26 mouse cellular contexts compared by ENCODE assay signal in the genomic region with DNA sequence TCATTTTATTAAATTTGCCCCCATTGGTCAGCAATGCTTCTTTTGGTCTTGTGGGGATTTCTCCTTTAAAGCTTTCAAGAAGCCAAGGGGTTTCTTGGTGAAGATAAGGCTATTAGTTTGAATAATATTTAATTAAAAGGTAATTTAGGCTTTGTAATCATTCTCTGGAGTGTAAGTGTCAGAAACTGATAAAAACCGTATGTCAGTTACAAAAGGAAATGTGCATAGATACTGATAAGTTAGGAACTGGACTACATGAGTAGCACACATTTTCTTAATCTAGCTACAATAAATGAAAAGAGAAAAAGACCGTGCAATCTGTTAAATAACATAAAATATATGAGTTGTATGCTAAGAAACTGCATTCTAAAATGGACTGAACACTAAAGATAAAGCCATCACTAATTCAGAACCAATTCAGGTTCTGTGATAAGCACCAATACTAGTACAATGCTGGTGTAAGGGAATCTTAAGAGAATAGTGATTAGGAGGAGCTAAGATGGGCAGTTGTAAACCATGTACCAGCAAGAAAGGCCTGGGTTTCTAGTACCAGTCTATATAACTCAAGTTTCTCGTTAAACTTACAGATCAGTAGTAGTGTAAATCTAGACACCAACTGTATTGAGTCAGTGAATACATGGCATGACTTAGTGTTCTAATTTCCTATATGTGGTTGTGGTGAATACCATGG.
A peak's percentile ranks its signal among the peaks of the same experiment; 100 is the strongest.
DNase-seq lines count a peak whose midpoint lies in the region; ATAC-seq and TF ChIP-seq lines count a peak whose summit lies in the region.
"Had no signal": no experiment of that assay in that cellular context is flagged by ENCODE, and none has a peak within 500 bp of the region (broad histone marks: within the 10 kb centered on the region; RNA-seq: fewer than 3 reads in every experiment).

No protein-coding gene starts in this region.

- peak overlapping the region; percentile 66 for H3K9ac ChIP-seq in MEL (ENCODE audit: control insufficient read depth, low read depth, low read length, poor library complexity, severe bottlenecking)
- no peak overlapping the region for H3K9ac ChIP-seq in liver, embryonic 14.5 days (replicated peaks)
- H3K9ac ChIP-seq: embryonic facial prominence, embryonic 15.5 days; heart, embryonic 12.5 days; hindbrain, embryonic 15.5 days; limb, embryonic 15.5 days; lung, embryonic 15.5 days; midbrain, embryonic 12.5 days had no signal

- intact Hi-C loops in heart, postnatal 10 days (cut with DNase I) = no loop called here

- TF ChIP-seq EP300 in MEL (IDR thresholded peaks at IDR 0.05; ENCODE audit: low read depth in 1 of 2, low read length in 2 of 2) = peak; percentile 100
- TF ChIP-seq EP300 in liver, embryonic 14.5 days (IDR thresholded peaks at IDR 0.05; ENCODE audit: low read depth) = peak; percentile 92

- peaks cover 8 to 41% of the 10 kb centered on the region in 2 experiments for H3K4me1 ChIP-seq in MEL (ENCODE audit: control insufficient read depth in 1 of 2, insufficient read depth in 2 of 2, low read length in 2 of 2)
- peaks cover 17 to 22% of the 10 kb centered on the region in 2 experiments for H3K4me1 ChIP-seq in liver, embryonic 14.5 days (replicated peaks; ENCODE audit: control insufficient read depth in 2 of 2, insufficient read depth in 2 of 2, low read length in 1 of 2)
- H3K4me1 ChIP-seq: embryonic facial prominence, embryonic 10.5 days; embryonic facial prominence, embryonic 15.5 days; heart, embryonic 12.5 days; hindbrain, embryonic 15.5 days; limb, embryonic 10.5 days; limb, embryonic 15.5 days; lung, embryonic 15.5 days; midbrain, embryonic 12.5 days had no signal

- WGBS in liver, embryonic 14.5 days (ENCODE audit: insufficient replicate concordance) = 22% methylated on average over 3 of the region's 3 CpGs

- H3K4me2 ChIP-seq in liver, embryonic 14.5 days (ENCODE audit: low read depth) = peak overlapping the region; percentile 39
- H3K4me2 ChIP-seq: embryonic facial prominence, embryonic 15.5 days; heart, embryonic 12.5 days; hindbrain, embryonic 15.5 days; limb, embryonic 15.5 days; lung, embryonic 15.5 days; midbrain, embryonic 12.5 days had no signal

- TF ChIP-seq RAD21 in MEL (IDR thresholded peaks at IDR 0.05; ENCODE audit: low read depth, low read length) = peak; percentile 4; the same call in 1 of the 2 replicates

- no peak for TF ChIP-seq CTCF in MEL (IDR thresholded peaks at IDR 0.05 in 2 of 3, conservative IDR thresholded peaks at IDR 0.05 in 1 of 3; ENCODE audit: control insufficient read depth in 1 of 3, insufficient read depth in 1 of 3, low read depth in 2 of 3, low read length in 3 of 3, poor library complexity in 1 of 3, severe bottlenecking in 1 of 3)
- TF ChIP-seq CTCF in liver, embryonic 14.5 days (IDR thresholded peaks at IDR 0.05; ENCODE audit: low read depth) = no peak

- peak overlapping the region; percentile 99 for H3K27ac ChIP-seq in MEL (ENCODE audit: control insufficient read depth, low read depth, low read length)
- H3K27ac ChIP-seq in liver, embryonic 14.5 days = peak overlapping the region; percentile 76
- H3K27ac ChIP-seq: embryonic facial prominence, embryonic 10.5 days; embryonic facial prominence, embryonic 15.5 days; heart, adult 2 months; hindbrain, embryonic 15.5 days; limb, embryonic 10.5 days; limb, embryonic 15.5 days; lung, embryonic 15.5 days; midbrain, embryonic 12.5 days had no signal

- peak; percentile 79 for ATAC-seq in liver, embryonic 14.5 days (ENCODE audit: insufficient read depth)
- peak; percentile 88 for ATAC-seq in megakaryocyte-erythroid progenitor cell, adult 5-6 weeks (replicated peaks; ENCODE audit: low FRiP score, low TSS enrichment, poor library complexity, severe bottlenecking)
- ATAC-seq: forebrain, embryonic 14.5 days; inflammation-experienced regulatory T-cells, adult 6 months had no signal

- H3K9me3 ChIP-seq in MEL (replicated peaks; ENCODE audit: insufficient read depth, low read length) = no peaks in the 10 kb centered on the region
- H3K9me3 ChIP-seq in liver, embryonic 14.5 days (ENCODE audit: control insufficient read depth, low read length) = no peaks in the 10 kb centered on the region
- H3K9me3 ChIP-seq: embryonic facial prominence, embryonic 10.5 days; embryonic facial prominence, embryonic 15.5 days; heart, embryonic 12.5 days; hindbrain, embryonic 15.5 days; limb, embryonic 10.5 days; limb, embryonic 15.5 days; lung, embryonic 15.5 days; midbrain, embryonic 12.5 days had no signal

- peak; percentile 88 for DNase-seq in MEL (ENCODE audit: low read depth, low spot score)
- peak; percentile 57 for DNase-seq in c-Kit-positive CD71-positive TER-119-positive erythroid progenitor cells, embryonic 14.5 days (ENCODE audit: low spot score)
- DNase-seq in liver, embryonic 14.5 days (ENCODE audit: low read depth in 3 of 3, low spot score in 3 of 3) = peak in 2 of 3 experiments; percentile 48 to 51
- DNase-seq in heart, postnatal 10 days = no peak
- no peak for DNase-seq in adrenal gland, postnatal 10 days
- no peak for DNase-seq in heart, adult 11 months
- DNase-seq: cerebellum, adult 18-20 months; cerebellum, postnatal 14 days; gastrocnemius, postnatal 36 days; heart, adult 2 months; kidney, adult 11 months; kidney, postnatal 14 days; layer of hippocampus, adult 9-11 months; thymus, postnatal 14 days had no signal

- no peaks in the 10 kb centered on the region for H3K27me3 ChIP-seq in MEL (ENCODE audit: control insufficient read depth in 1 of 2, insufficient read depth in 2 of 2, low read length in 2 of 2)
- H3K27me3 ChIP-seq in liver, embryonic 14.5 days (ENCODE audit: control insufficient read depth, insufficient read depth, low read length) = no peaks in the 10 kb centered on the region
- H3K27me3 ChIP-seq: CH12.LX; embryonic facial prominence, embryonic 15.5 days; heart, embryonic 12.5 days; hindbrain, embryonic 15.5 days; limb, embryonic 15.5 days; lung, embryonic 15.5 days; midbrain, embryonic 12.5 days had no signal

- H3K4me3 ChIP-seq in MEL (ENCODE audit: control insufficient read depth in 1 of 2, insufficient read depth in 1 of 2, low read depth in 2 of 2, low read length in 2 of 2) = peak overlapping the region in 1 of 2 experiments; percentile 8; a peak in 2 of 4 replicates
- H3K4me3 ChIP-seq in liver, embryonic 14.5 days (ENCODE audit: insufficient read depth in 1 of 2, low read depth in 2 of 2, low read length in 2 of 2) = no peak overlapping the region
- H3K4me3 ChIP-seq: embryonic facial prominence, embryonic 10.5 days; embryonic facial prominence, embryonic 15.5 days; heart, adult 2 months; heart, embryonic 12.5 days; hindbrain, embryonic 15.5 days; limb, embryonic 10.5 days; limb, embryonic 15.5 days; lung, embryonic 15.5 days; midbrain, embryonic 12.5 days had no signal

- TF ChIP-seq POLR2A in MEL (IDR thresholded peaks at IDR 0.05; ENCODE audit: control insufficient read depth in 1 of 2, insufficient read depth in 1 of 2, low read depth in 1 of 2, low read length in 2 of 2, poor library complexity in 1 of 2) = no peak

- no peaks in the 10 kb centered on the region for H3K79me2 ChIP-seq in MEL (ENCODE audit: control insufficient read depth, insufficient read depth, low read length, poor library complexity)

- H3K36me3 ChIP-seq in MEL (ENCODE audit: control insufficient read depth in 1 of 2, insufficient read depth in 2 of 2, low read length in 2 of 2) = peaks cover 0 to 41% of the 10 kb centered on the region in 2 experiments; a peak in 2 of 4 replicates
- no peaks in the 10 kb centered on the region for H3K36me3 ChIP-seq in liver, embryonic 14.5 days (replicated peaks; ENCODE audit: control insufficient read depth, insufficient read depth, low read depth)
- H3K36me3 ChIP-seq: embryonic facial prominence, embryonic 10.5 days; embryonic facial prominence, embryonic 15.5 days; heart, embryonic 12.5 days; hindbrain, embryonic 15.5 days; limb, embryonic 10.5 days; limb, embryonic 15.5 days; lung, embryonic 15.5 days; midbrain, embryonic 12.5 days had no signal

TF ChIP-seq in MEL, 35 proteins besides CTCF, POLR2A, EP300 and RAD21 (continues in another document):
- TF ChIP-seq USF1 (IDR thresholded peaks at IDR 0.05; ENCODE audit: low read depth, low read length) (no peak), MYC (IDR thresholded peaks at IDR 0.05; ENCODE audit: low read depth, low read length) (peak; percentile 87), UBTF (IDR thresholded peaks at IDR 0.05; ENCODE audit: borderline replicate concordance, insufficient read depth, low read depth, low read length) (no peak), MEF2A (IDR thresholded peaks at IDR 0.05; ENCODE audit: extremely low read depth, insufficient replicate concordance, low read depth, low read length, poor library complexity, severe bottlenecking) (no peak), MAFK (IDR thresholded peaks at IDR 0.05; ENCODE audit: borderline replicate concordance, low read depth, low read length) (no peak; the same call in 1 of the 2 replicates), HCFC1 (IDR thresholded peaks at IDR 0.05; ENCODE audit: low read depth, low read length) (no peak), MYB (IDR thresholded peaks at IDR 0.05; ENCODE audit: low read depth, low read length) (peak; percentile 99), CHD1 (IDR thresholded peaks at IDR 0.05; ENCODE audit: low read depth, low read length) (no peak), MAZ (IDR thresholded peaks at IDR 0.05; ENCODE audit: low read depth, low read length) (no peak), ZKSCAN1 (IDR thresholded peaks at IDR 0.05; ENCODE audit: low read depth, low read length) (no peak), TBP (IDR thresholded peaks at IDR 0.05; ENCODE audit: low read depth, low read length) (peak; percentile 59; the same call in 1 of the 2 replicates), TAL1 (IDR thresholded peaks at IDR 0.05; ENCODE audit: low read length) (peak; percentile 89), E2F4 (IDR thresholded peaks at IDR 0.05; ENCODE audit: borderline replicate concordance, low read depth, low read length) (no peak; the same call in 1 of the 2 replicates), USF2 (IDR thresholded peaks at IDR 0.05; ENCODE audit: borderline replicate concordance in 1 of 2, insufficient read depth in 1 of 2, low read depth in 1 of 2, low read length in 2 of 2) (no peak), KAT2A (conservative IDR thresholded peaks at IDR 0.05; ENCODE audit: low read depth, low read length) (no peak), SMC3 (IDR thresholded peaks at IDR 0.05; ENCODE audit: low read depth, low read length) (no peak), ZC3H11A (IDR thresholded peaks at IDR 0.05; ENCODE audit: low read depth, low read length) (no peak), BHLHE40 (IDR thresholded peaks at IDR 0.05; ENCODE audit: borderline replicate concordance, low read depth, low read length) (peak; percentile 59; the same call in 1 of the 2 replicates), ZMIZ1 (IDR thresholded peaks at IDR 0.05; ENCODE audit: low read depth, low read length) (no peak; the same call in 1 of the 2 replicates), ELF1 (IDR thresholded peaks at IDR 0.05; ENCODE audit: low read depth, low read length) (no peak), POLR2AphosphoS5 (IDR thresholded peaks at IDR 0.05; ENCODE audit: borderline replicate concordance, low read depth, low read length) (no peak), ETS1 (IDR thresholded peaks at IDR 0.05; ENCODE audit: low read depth, low read length) (peak; percentile 94)

Comparison
In these comparisons a context has a peak if more than half of its experiments do, and no peak if none do; other contexts are left out.
1. DNase-seq: peak in MEL (single experiment), c-Kit-positive CD71-positive TER-119-positive erythroid progenitor cells, embryonic 14.5 days (single experiment) and liver, embryonic 14.5 days (2 of 3); none in heart, postnatal 10 days (0 of 2), adrenal gland, postnatal 10 days (single experiment) and heart, adult 11 months (single experiment).